Mouse (Mus musculus) layer of hippocampus, adult 11-12 months (tissue): ENCODE results near the gene Xrcc1.

ENCODE experiments used
- DNase-seq: peaks from one replicate; pipeline ENCODE4 v3.0.0; 2022; ENCODE audit warnings: low spot score

Xrcc1 gene

GRCm38 (mm10) chr7:24565627-24566026, 19.5 kb downstream of the Xrcc1 start:
- DNase-seq, result no peak

- no peak for DNase-seq
Observed at GRCm38 (mm10) chr7:24566206-24566605, 20.1 kb downstream of the Xrcc1 start.

GRCm38 (mm10) chr7:24568512-24568911, 22.4 kb downstream of the Xrcc1 start:
- DNase-seq, result no peak

GRCm38 (mm10) chr7:24571071-24571470, 25.0 kb downstream of the Xrcc1 start:
- no peak for DNase-seq

- DNase-seq, result no peak
Observed at GRCm38 (mm10) chr7:24572455-24572854, 26.4 kb downstream of the Xrcc1 start.

- no peak for DNase-seq
Observed at GRCm38 (mm10) chr7:24574224-24574796, 28.2 kb downstream of the Xrcc1 start.

GRCm38 (mm10) chr7:24577811-24578210, 31.7 kb downstream of the Xrcc1 start:
- DNase-seq, result no peak

- no peak for DNase-seq
Observed at GRCm38 (mm10) chr7:24584876-24585275, 38.8 kb downstream of the Xrcc1 start.

- no peak for DNase-seq
Observed at GRCm38 (mm10) chr7:24585995-24586394, 39.9 kb downstream of the Xrcc1 start.

- no peak for DNase-seq
Observed at GRCm38 (mm10) chr7:24586828-24587227, 40.7 kb downstream of the Xrcc1 start.

- DNase-seq, result peak; percentile 76
Observed at GRCm38 (mm10) chr7:24587330-24588105, 41.4 kb downstream of the Xrcc1 start, which contains the start of the genes Ethe1 and Zfp575. Ethe1 (plus strand) TSS chr7:24587543. Zfp575 (minus strand) TSS chr7:24587641.

- DNase-seq, result no peak
Observed at GRCm38 (mm10) chr7:24588336-24588735, 42.2 kb downstream of the Xrcc1 start.

GRCm38 (mm10) chr7:24591735-24592134, 45.6 kb downstream of the Xrcc1 start:
- DNase-seq, result no peak

GRCm38 (mm10) chr7:24592163-24592562, 46.1 kb downstream of the Xrcc1 start:
- DNase-seq, result no peak

GRCm38 (mm10) chr7:24592781-24593180, 46.7 kb downstream of the Xrcc1 start:
- DNase-seq, result no peak

GRCm38 (mm10) chr7:24593621-24594308, 47.7 kb downstream of the Xrcc1 start:
- peak; percentile 69 for DNase-seq

GRCm38 (mm10) chr7:24594309-24594803, 48.3 kb downstream of the Xrcc1 start:
- DNase-seq, result no peak

- no peak for DNase-seq
Observed at GRCm38 (mm10) chr7:24595464-24595863, 49.4 kb downstream of the Xrcc1 start.

- DNase-seq, result no peak
Observed at GRCm38 (mm10) chr7:24598121-24598520, 52.0 kb downstream of the Xrcc1 start.

- DNase-seq, result no peak
Observed at GRCm38 (mm10) chr7:24599211-24600067, 53.4 kb downstream of the Xrcc1 start.

- DNase-seq, result peak; percentile 97
Observed at GRCm38 (mm10) chr7:24600941-24601597, 55.0 kb downstream of the Xrcc1 start.
